Mouse (Mus musculus): ENCODE measurements around the gene Rbm12.

DNA sequence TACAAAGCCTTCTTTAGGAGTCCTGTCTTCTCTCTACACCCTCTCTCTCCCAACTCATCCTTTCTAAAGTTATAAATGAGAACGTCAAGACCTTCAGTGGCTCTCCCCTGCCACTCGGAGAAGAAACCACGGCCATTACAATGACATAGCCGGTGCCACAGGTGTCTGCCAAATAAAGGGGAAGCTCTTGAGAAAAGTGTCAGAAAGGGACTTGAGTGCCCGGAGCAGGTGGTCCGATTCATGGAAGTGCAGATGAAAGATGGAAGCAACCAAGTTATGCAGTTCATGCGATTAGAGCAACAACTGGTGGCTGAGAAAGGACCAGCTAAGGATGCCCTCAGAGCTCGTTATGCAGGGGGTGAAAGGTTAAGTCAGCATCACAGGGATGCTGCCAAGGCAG, 68.9 kb downstream of the Rbm12 start:
- TF ChIP-seq CTCF (IDR thresholded peaks at IDR 0.05): no peak
- no peak for TF ChIP-seq EP300 (IDR thresholded peaks at IDR 0.05)
